Mouse (Mus musculus): ENCODE measurements at regions not wholly inside any gene's neighbourhood (a gene's known extent, or its start where the extent isn't known, plus 50 kb on each side); places are given as distances from the start of the nearest gene placed in this dataset.

DNA sequence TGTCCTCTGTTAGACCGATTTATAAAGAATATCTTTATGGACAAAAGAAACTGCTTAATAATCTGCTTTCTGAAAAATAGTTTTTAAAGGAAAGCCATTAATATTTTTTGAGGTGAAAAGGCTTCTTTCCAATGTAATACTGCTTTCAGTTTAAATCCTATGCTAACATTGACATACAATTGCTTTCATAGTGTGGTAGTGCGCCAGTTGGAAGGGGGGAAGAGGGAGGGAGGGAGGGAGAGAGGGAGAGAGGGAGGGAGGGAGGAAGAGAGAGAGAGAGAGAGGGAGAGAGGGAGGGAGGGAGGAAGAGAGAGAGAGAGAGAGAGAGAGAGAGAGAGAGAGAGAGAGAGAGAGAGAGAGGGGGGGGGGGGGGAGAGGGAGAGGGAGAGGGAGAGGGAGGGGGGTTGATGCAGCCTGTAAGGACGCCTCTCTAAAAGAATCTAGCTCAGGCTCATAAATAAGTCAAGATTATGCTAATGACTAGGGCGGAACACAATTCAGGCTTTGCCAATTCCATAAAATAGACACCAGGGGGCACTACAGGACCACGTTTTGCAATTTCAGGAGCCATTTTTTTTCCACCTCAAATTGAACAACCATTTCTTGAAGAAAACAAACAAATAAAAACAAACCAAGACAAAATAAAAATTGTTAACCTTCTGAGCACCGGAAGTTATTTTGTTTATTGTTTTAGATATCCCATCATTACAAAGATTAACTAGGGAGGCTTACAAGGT is 223.6 kb upstream of the Nfe2l3 start:
- 3% methylated on average over 6 of the region's 6 CpGs for WGBS
- no peak for DNase-seq (ENCODE audit: low read depth, low spot score)

DNA sequence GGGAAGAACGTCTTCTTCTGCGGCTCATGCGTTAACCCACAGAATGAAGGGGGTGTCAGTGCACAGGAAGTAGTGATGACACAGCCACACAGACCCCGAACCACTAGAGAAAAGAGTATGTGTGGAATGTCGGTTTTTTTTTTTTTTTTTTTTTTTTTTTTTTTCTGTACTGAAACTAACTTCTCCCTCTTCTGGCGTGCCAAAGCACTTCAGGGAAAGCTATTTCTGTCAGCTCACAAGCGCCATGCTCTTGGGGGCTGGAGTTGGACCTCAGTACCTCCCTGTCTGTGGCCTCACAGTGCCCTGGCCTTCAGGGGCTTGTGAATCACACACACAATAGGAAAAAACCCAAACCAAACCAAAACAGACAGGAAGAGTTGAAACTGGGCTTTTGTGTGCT is 221.1 kb upstream of the Nfe2l3 start:
- 46% methylated on average over 7 of the region's 7 CpGs for WGBS
- DNase-seq (ENCODE audit: low read depth, low spot score): no peak

GRCm38 (mm10) chr6:51212216-51212615 is 220.3 kb upstream of the Nfe2l3 start:
- DNase-seq (ENCODE audit: low read depth, low spot score): no peak
- WGBS: 86% methylated on average over 8 of the region's 8 CpGs

GRCm38 (mm10) chr6:51215371-51215770 is 217.1 kb upstream of the Nfe2l3 start:
- DNase-seq (ENCODE audit: low read depth, low spot score): no peak
- WGBS: 60% methylated on average over 10 of the region's 10 CpGs

GRCm38 (mm10) chr6:51216472-51216871 is 216.0 kb upstream of the Nfe2l3 start:
- DNase-seq (ENCODE audit: low read depth, low spot score): no peak
- WGBS: 14% methylated on average over 8 of the region's 8 CpGs

GRCm38 (mm10) chr6:51219691-51220090 is 212.8 kb upstream of the Nfe2l3 start:
- 89% methylated on average over 12 of the region's 12 CpGs for WGBS
- DNase-seq (ENCODE audit: low read depth, low spot score): no peak

DNA sequence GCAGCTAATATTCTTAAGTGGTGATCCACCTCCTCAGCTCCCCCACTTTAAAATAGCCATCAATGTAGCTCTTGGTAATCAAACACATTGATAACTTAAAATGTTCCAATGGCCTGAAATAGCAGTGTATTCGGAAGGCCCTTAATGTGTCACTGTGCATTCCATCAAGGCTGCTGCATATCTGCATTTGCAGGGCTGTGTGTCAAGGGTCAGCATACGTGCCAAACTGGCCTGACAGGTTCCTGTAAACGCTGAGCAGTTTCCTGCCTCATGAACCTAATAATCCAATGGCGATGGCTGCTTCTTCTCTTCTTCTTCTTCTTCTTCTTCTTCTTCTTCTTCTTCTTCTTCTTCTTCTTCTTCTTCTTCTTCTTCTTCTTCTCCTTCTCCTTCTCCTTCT is 211.7 kb upstream of the Nfe2l3 start:
- 14% methylated on average over 4 of the region's 4 CpGs for WGBS
- no peak for DNase-seq (ENCODE audit: low read depth, low spot score)

- no peak for DNase-seq (ENCODE audit: low read depth, low spot score)
- 60% methylated on average over 11 of the region's 11 CpGs for WGBS
Measured at GRCm38 (mm10) chr6:51236077-51236740, 196.3 kb upstream of the Nfe2l3 start.

- DNase-seq (ENCODE audit: low read depth, low spot score): no peak
- 88% methylated on average over 3 of the region's 3 CpGs for WGBS
Measured at GRCm38 (mm10) chr6:51240039-51240438, 192.4 kb upstream of the Nfe2l3 start.

DNA sequence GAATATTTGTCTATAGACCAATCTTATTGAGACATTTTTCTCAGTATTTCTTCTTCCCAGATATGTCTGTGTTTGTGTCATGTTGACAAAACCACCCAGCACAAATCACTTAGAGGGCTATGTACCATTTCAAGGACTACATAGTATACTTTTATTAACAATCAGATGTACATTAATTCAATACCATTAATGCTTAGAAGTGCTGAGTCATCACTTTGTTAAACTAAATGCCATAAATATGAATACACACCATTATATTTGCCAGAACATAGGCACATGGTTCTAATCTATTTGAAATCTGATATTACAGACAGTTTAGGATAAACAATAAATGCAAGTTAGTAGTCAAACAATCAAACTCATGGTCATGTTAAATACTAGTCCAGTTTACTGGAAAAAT is 182.2 kb upstream of the Nfe2l3 start:
- DNase-seq (ENCODE audit: low read depth, low spot score): no peak

DNA sequence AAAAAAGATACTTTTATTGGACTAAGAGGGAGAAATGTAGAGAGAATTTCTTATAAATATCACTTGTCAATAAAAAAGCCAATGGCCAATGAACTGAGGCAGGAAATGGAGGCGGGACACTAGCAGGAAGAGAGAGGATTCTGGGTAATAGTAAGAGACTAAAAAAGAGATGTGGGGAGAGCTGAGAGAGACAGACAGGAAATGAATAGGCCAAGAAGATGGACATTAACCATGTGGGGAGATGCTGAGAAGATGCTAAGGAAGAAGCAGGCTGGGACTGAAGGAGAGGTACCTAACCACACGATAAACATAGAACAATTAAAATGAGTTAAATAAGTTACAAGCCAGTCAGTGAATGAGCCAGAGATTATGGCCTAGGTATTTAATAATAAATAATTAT is 181.0 kb upstream of the Nfe2l3 start:
- DNase-seq (ENCODE audit: low read depth, low spot score): no peak
- 96% methylated on average over 2 of the region's 2 CpGs for WGBS

DNA sequence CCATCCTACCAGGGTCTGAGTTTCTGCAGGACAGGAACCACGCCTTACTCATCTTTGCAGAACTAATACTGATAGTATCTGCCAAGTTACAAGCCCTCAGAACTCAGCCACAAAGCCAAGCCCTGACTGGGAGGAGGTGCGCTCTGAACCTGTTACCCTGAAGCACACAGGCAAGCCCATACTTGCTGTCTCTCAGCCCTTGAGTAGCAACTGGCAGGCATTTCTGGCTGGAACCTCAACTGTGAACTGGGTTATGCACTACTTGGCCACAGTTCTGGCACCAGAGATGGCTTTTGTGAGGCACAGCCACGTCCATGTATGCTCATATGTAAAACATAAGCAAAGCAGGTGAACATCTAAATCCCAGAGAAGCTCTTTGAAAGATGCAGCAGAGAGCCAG is 179.7 kb upstream of the Nfe2l3 start:
- DNase-seq (ENCODE audit: low read depth, low spot score): no peak
- 86% methylated on average over 3 of the region's 3 CpGs for WGBS

DNA sequence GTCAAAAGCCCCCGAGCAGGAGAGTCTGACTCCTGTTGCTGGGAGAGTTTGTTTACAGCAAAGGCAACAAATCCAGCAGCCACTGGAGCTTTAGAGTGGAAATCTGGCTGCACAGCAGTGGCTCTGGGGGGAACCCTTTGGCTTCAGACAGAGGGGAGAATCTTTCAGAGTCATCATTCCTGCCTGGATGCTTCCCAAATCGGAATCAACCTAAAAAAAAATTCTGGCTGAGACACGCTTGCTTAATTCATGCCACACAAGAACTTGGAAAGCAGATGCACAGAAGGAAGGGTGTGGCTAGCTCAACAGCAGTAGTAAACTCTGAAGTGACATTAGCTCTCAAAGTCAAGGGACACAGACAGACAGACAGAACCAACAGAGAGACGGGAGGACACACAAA is 175.8 kb upstream of the Nfe2l3 start:
- DNase-seq (ENCODE audit: low read depth, low spot score): no peak
- 49% methylated on average over 4 of the region's 4 CpGs for WGBS

GRCm38 (mm10) chr6:51257524-51257923 is 174.9 kb upstream of the Nfe2l3 start:
- 94% methylated on average over 6 of the region's 6 CpGs for WGBS
- DNase-seq (ENCODE audit: low read depth, low spot score): no peak

GRCm38 (mm10) chr6:51258304-51258703 is 174.2 kb upstream of the Nfe2l3 start:
- 97% methylated on average over 2 of the region's 2 CpGs for WGBS
- DNase-seq (ENCODE audit: low read depth, low spot score): no peak

GRCm38 (mm10) chr6:51263595-51263994 is 168.9 kb upstream of the Nfe2l3 start:
- no peak for DNase-seq (ENCODE audit: low read depth, low spot score)
- WGBS: 24% methylated on average over 4 of the region's 4 CpGs

DNA sequence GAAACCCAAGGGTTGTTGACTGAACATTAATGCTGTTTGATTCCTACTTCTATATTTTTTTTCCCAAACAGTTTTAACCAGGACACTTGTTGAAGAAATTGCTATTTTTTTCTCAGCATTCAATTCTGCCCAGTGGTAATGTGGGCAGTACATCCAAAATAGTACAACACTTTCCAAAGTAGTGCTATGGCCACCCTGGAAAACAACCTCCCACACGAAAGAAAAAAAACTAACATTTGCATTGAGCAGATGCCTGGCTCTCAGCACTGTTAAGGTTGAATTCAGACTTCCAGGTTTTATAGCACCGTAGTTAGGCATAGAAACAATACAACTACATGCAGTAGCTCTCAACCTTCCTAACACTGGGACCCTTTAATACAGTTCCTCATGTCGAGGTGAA is 167.1 kb upstream of the Nfe2l3 start:
- no peak for DNase-seq (ENCODE audit: low read depth, low spot score)
- WGBS: 30% methylated on average over 3 of the region's 3 CpGs

DNA sequence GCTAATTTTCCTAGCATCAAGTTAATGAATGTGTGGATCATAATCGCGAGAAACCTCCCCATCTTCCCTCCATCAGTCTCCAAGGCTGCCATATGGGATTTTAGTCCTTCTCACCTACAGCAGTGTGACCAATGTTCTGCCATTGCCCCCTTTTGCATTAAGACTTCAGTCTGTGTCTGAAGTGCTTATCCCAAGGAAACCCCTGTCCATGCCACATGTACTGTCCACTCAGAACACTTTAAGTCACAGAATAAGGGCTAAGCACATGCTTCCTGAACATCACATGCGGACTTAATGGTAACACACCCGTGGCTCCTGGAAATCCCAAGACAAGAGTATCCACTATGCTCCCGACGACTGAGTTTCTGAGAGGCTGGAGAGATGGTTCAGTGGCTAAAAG is 165.7 kb upstream of the Nfe2l3 start:
- no peak for DNase-seq (ENCODE audit: low read depth, low spot score)
- 91% methylated on average over 6 of the region's 6 CpGs for WGBS

DNA sequence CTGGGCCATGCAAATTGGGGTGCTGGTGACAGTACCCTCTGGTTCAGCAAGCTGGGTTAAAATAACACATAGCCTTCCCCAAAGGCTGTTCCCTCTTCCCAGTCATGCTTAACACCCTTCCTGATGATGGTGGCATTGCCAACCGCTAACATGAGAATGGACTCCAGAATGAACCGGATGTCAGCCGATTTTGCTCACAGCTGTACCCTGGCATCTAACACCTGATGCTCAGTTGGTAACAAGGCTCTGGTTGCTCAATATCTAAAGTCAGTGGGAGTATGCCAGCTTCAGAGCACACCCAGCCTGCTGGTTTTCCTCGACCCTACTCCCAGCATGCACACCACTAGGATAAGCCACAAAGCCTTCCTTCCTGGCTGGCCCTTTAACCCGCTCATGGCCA is 164.6 kb upstream of the Nfe2l3 start:
- WGBS: 83% methylated on average over 5 of the region's 5 CpGs
- DNase-seq (ENCODE audit: low read depth, low spot score): no peak

- no peak for DNase-seq (ENCODE audit: low read depth, low spot score)
- WGBS: 33% methylated on average over 5 of the region's 5 CpGs
Measured at GRCm38 (mm10) chr6:51268931-51269330, 163.5 kb upstream of the Nfe2l3 start.

DNA sequence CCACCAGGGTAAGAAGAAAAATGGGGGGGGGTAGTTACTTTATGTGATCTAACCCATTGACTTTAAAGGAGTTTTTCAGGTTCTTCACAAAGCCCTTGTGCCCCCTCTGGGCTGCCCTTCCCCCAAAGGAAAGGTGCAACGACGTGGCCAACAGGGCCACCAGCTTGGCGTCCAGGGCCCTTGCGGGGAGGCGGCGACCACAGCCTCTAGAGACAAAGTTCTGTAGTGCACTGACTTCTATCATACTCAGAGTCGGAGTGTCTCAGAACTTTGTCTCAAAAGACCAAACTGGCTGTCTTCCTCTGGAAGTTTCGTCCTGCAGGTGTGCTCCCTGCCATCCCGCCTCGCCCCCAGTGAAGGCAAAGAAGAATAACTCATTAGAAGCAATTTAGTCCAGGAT is 162.9 kb upstream of the Nfe2l3 start:
- DNase-seq (ENCODE audit: low read depth, low spot score): no peak
- WGBS: 12% methylated on average over 10 of the region's 10 CpGs
